Mouse (Mus musculus) hindbrain, embryonic 10.5 days (tissue): Measurements from ENCODE around the gene Il1rl1. TPM values are rescaled to one million over a fixed set of nuclear protein-coding genes. Genes with fewer than 3 reads are reported as not detected.

Experiments
- DNase-seq: peaks from one replicate; pipeline ENCODE4 v3.0.0-alpha.2; 2017; ENCODE audit warnings: low spot score
- H3K27ac ChIP-seq: fragments of 300-500 bp; sonication (generic); 2 replicates; pipeline ENCODE4 v1.5.1; 2016; ENCODE audit warnings: mild to moderate bottlenecking, moderate library complexity
- H3K27me3 ChIP-seq: fragments of 300-500 bp; sonication (generic); 2 replicates; pipeline ENCODE4 v1.6.1; 2016; ENCODE audit warnings: mild to moderate bottlenecking; ENCODE audit not compliant: poor library complexity, insufficient read depth, severe bottlenecking
- H3K36me3 ChIP-seq: fragments of 300-500 bp; sonication (generic); 2 replicates; pipeline ENCODE4 v1.6.1; 2016; ENCODE audit warnings: mild to moderate bottlenecking, moderate library complexity
- H3K4me1 ChIP-seq: fragments of 300-500 bp; sonication (generic); replicated peaks from 2 replicates; pipeline ENCODE4 v1.6.1; 2016; ENCODE audit warnings: mild to moderate bottlenecking
- H3K4me3 ChIP-seq: fragments of 300-500 bp; sonication (generic); 2 replicates; pipeline ENCODE4 v1.5.1; 2016; ENCODE audit warnings: mild to moderate bottlenecking, moderate library complexity
- H3K9me3 ChIP-seq: fragments of 300-500 bp; sonication (generic); 2 replicates; pipeline ENCODE4 v1.6.1; 2016; ENCODE audit warnings: mild to moderate bottlenecking, moderate library complexity
- WGBS: fragments of 180-500 bp; shearing (Covaris S2); methylation state at CpG from one replicate; pipeline ENCODE4 v1.1.7; 2016; 5-methylcytosine and 5-hydroxymethylcytosine counted together
- polyA plus RNA-seq: library from polyadenylated mRNA; unstranded; fragments of >200 nt; fragmentation: Nextera tagmentation; extraction: Ambion mirVana; gene quantifications from 2 replicates; pipeline ENCODE4 v1.2.1, GENCODE M21; 2016

Gene Il1rl1
- polyA plus RNA-seq, 1 experiment from 2014 or later = 0.03 TPM

DNA sequence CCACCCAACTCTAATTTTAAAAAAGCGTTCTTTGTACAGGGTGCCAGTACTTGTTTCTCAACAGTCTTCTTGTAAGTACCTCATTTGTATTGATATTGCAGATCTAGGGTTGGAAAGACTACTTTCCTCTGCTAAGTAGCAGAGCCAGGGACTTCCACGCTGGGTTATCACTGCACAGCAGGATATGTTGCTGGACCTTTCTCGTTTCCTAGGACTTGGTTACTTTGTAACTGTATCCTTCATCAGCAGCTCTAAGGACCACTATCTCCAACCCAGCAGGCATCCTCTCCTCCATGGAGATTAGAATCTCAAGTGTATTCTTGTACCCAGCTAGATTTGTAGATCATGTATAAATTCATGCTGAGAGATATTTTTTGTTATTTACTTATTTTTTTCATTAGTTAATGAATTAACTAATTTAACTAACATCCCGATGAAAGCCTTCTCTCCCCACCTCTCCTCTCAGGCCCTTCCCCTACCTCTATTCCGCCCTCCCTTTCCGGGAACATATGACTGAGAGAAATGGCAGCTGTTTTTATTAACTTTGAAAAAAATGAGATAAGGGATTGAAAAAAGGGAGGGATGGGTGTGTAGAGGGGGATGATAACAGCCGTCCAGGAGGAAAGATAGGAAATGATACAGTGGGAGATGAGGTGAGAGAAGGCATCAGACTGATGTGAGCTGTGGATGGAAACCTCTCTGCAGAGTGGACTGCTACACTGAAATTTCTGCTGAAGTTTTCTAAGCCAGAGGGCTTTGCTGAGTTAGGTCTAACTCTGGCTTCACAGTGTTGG, 14.3 kb upstream of the Il1rl1 start:
- no peak for DNase-seq
- H3K4me3 ChIP-seq = no peak overlapping the region
- WGBS = 64% methylated on average over 7 of the region's 7 CpGs
- no peak overlapping the region for H3K27ac ChIP-seq
- no peaks in the 10 kb centered on the region for H3K9me3 ChIP-seq
- no peaks in the 10 kb centered on the region for H3K27me3 ChIP-seq
- H3K36me3 ChIP-seq = no peaks in the 10 kb centered on the region
- no peaks in the 10 kb centered on the region for H3K4me1 ChIP-seq

DNA sequence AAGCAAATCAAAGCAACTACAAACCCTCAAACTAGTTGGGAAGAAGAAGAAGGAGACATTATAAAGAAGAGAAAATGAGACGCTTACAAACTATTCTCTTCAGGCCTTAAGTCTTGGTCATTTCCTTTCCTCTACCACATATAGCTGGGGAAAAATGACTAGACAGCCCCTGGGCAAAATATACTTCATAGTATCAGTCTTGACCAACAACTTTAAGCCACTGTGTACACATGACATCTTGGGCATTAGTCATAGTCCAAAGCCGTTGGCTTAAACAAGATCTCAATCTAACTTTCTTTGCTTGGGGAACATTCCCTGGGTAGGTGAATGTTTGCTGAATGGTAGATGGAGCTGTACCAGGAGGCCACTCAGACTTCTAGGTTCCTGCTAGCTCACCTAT, 12.3 kb upstream of the Il1rl1 start:
- Histone ChIP-seq H3K27me3 (no peaks in the 10 kb centered on the region), H3K4me3 (no peak overlapping the region), H3K9me3 (no peaks in the 10 kb centered on the region), H3K36me3 (no peaks in the 10 kb centered on the region), H3K27ac (no peak overlapping the region), H3K4me1 (no peaks in the 10 kb centered on the region)
- no peak for DNase-seq
- 91% methylated on average over 2 of the region's 2 CpGs for WGBS

- H3K9me3 ChIP-seq = no peaks in the 10 kb centered on the region
- H3K27me3 ChIP-seq = no peaks in the 10 kb centered on the region
- no peaks in the 10 kb centered on the region for H3K4me1 ChIP-seq
- H3K27ac ChIP-seq = no peak overlapping the region
- no peak for DNase-seq
- 82% methylated on average over 5 of the region's 5 CpGs for WGBS
- H3K36me3 ChIP-seq = no peaks in the 10 kb centered on the region
- H3K4me3 ChIP-seq = no peak overlapping the region
Measured at GRCm38 (mm10) chr1:40418512-40418911, 10.9 kb upstream of the Il1rl1 start.

GRCm38 (mm10) chr1:40423892-40424291, 5.5 kb upstream of the Il1rl1 start:
- 89% methylated on average over 6 of the region's 6 CpGs for WGBS
- Histone ChIP-seq H3K4me3 (no peak overlapping the region), H3K27ac (no peak overlapping the region), H3K9me3 (no peaks in the 10 kb centered on the region), H3K4me1 (no peaks in the 10 kb centered on the region), H3K27me3 (no peaks in the 10 kb centered on the region), H3K36me3 (no peaks in the 10 kb centered on the region)
- no peak for DNase-seq

- 93% methylated on average over 9 of the region's 9 CpGs for WGBS
- Histone ChIP-seq H3K9me3 (no peaks in the 10 kb centered on the region), H3K4me1 (no peaks in the 10 kb centered on the region)
Measured at GRCm38 (mm10) chr1:40427270-40427669, 2.1 kb upstream of the Il1rl1 start.

DNA sequence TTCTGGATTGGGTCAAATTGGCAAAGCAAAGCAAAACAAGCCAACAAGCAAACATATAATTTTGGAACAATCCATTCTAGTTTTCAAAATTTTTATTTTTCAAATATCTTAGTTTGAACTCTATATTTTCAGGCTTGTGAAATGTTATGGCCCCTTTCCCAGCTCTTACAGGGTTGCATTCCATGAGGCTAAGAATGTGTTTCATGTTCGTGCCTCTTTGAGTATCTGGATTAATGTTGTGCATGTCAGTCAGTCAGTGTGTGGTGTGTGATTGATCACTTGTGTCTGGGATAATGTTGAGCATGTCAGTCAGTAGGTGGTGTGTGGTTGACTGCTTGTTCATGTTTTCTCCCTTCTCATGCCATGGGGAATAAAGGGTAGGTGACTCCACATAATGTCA, 1.5 kb upstream of the Il1rl1 start:
- Histone ChIP-seq H3K9me3 (no peaks in the 10 kb centered on the region), H3K27ac (no peak overlapping the region), H3K4me3 (no peak overlapping the region), H3K36me3 (no peaks in the 10 kb centered on the region), H3K4me1 (no peaks in the 10 kb centered on the region), H3K27me3 (no peaks in the 10 kb centered on the region)
- DNase-seq = no peak
- WGBS = 80% methylated on average over 1 of the region's 1 CpGs

More at GRCm38 (mm10) chr1:40427270-40427669, 2.1 kb upstream of the Il1rl1 start:
- no peaks in the 10 kb centered on the region for H3K27me3 ChIP-seq
- no peaks in the 10 kb centered on the region for H3K36me3 ChIP-seq
- H3K27ac ChIP-seq = no peak overlapping the region
- no peak overlapping the region for H3K4me3 ChIP-seq
- DNase-seq = no peak

DNA sequence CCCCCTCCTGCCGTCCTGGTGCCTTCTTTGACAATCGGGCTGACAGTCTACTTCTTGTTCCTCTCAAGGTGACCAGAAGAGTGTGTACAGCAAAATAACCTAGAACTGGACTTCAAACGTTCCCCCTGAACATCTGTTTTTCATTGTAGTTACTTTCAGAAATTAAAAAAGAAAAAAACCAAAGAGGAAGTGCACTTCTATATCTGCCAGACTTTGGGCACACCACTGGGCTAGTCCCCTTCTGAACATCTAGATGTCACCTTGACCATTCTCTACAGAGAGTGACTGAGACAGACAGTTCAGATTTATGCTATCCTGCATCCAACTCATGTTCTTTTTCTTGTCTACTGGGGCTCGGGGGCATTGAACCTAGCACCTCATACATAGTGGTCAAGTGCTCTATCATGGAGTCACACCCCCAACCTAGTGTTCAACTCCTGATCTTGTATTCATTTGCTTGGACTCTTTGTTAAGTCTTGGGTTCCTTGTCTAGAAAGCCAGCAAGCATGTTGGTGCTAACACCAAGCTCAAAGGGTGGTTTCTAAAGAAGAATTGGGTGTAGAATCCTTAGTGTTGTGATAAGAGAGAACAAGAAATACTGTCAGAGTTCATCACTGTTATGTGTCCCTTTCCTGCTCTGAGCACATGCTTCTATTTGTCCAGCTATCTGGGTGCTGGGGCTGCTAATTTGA, 919 bp downstream of the Il1rl1 start:
- DNase-seq = no peak
- no peaks in the 10 kb centered on the region for H3K27me3 ChIP-seq
- no peaks in the 10 kb centered on the region for H3K9me3 ChIP-seq
- H3K4me1 ChIP-seq = no peaks in the 10 kb centered on the region
- H3K27ac ChIP-seq = no peak overlapping the region
- WGBS = 76% methylated on average over 4 of the region's 4 CpGs
- no peak overlapping the region for H3K4me3 ChIP-seq
- no peaks in the 10 kb centered on the region for H3K36me3 ChIP-seq

- H3K9me3 ChIP-seq = no peaks in the 10 kb centered on the region
- no peaks in the 10 kb centered on the region for H3K4me1 ChIP-seq
- H3K36me3 ChIP-seq = no peaks in the 10 kb centered on the region
- no peak overlapping the region for H3K4me3 ChIP-seq
- H3K27me3 ChIP-seq = no peaks in the 10 kb centered on the region
- DNase-seq = no peak
- no peak overlapping the region for H3K27ac ChIP-seq
- 91% methylated on average over 2 of the region's 2 CpGs for WGBS
Measured at GRCm38 (mm10) chr1:40432169-40432568, 2.8 kb downstream of the Il1rl1 start.

DNA sequence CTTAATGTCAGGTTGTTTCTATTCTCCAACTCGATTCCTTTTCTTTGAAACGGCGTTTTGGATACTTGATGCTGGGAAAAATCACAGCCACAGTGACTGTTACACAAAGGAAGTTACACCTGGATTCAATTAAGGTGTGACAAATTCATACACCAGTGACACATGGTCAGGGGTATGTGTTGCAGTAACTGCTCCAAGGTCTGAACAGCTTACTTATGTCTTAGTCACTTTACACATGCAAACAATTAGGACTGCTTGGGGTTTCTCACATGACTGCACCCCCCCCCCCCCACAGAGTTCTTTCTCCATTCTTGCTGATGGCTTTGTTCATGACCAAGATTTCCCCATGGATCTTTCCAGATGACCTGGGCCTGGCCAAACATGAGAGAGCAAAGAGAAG, 6.6 kb downstream of the Il1rl1 start:
- no peaks in the 10 kb centered on the region for H3K27me3 ChIP-seq
- no peaks in the 10 kb centered on the region for H3K4me1 ChIP-seq
- no peaks in the 10 kb centered on the region for H3K9me3 ChIP-seq
- no peak overlapping the region for H3K4me3 ChIP-seq
- H3K36me3 ChIP-seq = no peaks in the 10 kb centered on the region
- no peak overlapping the region for H3K27ac ChIP-seq
- DNase-seq = no peak
- 79% methylated on average over 3 of the region's 3 CpGs for WGBS

DNA sequence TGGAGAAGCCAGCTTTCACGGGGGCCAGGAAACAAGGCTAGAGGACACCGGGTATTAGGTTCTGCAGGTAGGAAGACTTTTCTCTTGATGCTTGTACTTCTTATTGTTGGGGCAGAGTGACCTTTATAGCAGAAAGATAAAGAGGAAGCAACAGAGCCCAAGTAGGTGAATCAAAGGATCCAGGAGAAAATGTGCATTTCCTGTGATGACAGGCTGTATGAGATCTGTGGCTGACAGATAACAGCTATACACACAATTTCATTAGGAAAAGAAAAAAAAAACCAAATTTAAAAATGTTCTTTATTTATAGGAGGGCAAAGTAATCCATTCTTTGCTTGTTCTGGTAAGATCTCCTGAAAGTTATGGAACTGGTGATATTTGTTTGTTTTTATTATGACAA, 8.0 kb downstream of the Il1rl1 start:
- H3K36me3 ChIP-seq = no peaks in the 10 kb centered on the region
- WGBS = 93% methylated on average over 2 of the region's 2 CpGs
- no peak overlapping the region for H3K27ac ChIP-seq
- H3K9me3 ChIP-seq = no peaks in the 10 kb centered on the region
- H3K4me1 ChIP-seq = no peaks in the 10 kb centered on the region
- no peak overlapping the region for H3K4me3 ChIP-seq
- DNase-seq = no peak
- no peaks in the 10 kb centered on the region for H3K27me3 ChIP-seq

- no peak overlapping the region for H3K4me3 ChIP-seq
- no peaks in the 10 kb centered on the region for H3K4me1 ChIP-seq
- no peak for DNase-seq
- no peaks in the 10 kb centered on the region for H3K36me3 ChIP-seq
- H3K9me3 ChIP-seq = no peaks in the 10 kb centered on the region
- no peak overlapping the region for H3K27ac ChIP-seq
- 86% methylated on average over 8 of the region's 8 CpGs for WGBS
- no peaks in the 10 kb centered on the region for H3K27me3 ChIP-seq
Measured at GRCm38 (mm10) chr1:40439504-40439903, 10.1 kb downstream of the Il1rl1 start.

DNA sequence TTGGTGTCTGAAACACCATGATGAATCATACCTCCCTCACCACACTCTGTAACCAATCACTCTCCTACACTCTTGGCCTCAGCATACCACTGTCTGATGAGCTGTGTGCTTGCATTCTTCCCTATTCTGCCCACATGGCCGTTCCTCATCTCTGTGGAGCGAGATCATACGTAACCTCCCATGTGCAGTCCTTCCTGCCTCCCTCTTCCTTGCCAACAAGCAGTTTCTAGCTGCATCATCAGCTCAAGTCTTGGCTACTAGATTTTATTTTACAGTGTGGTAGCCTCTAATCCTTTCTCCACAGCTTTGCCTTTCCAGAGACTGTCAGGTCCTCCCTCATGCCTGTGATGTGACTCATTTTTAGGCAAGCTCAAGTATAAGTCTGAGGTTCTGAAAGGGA, 15.4 kb downstream of the Il1rl1 start:
- no peaks in the 10 kb centered on the region for H3K36me3 ChIP-seq
- no peaks in the 10 kb centered on the region for H3K27me3 ChIP-seq
- H3K9me3 ChIP-seq = no peaks in the 10 kb centered on the region
- no peak for DNase-seq
- H3K27ac ChIP-seq = no peak overlapping the region
- no peak overlapping the region for H3K4me3 ChIP-seq
- 81% methylated on average over 3 of the region's 3 CpGs for WGBS
- no peaks in the 10 kb centered on the region for H3K4me1 ChIP-seq
